Mouse (Mus musculus): ENCODE data around the gene Cytip. TPM values are rescaled to one million over a fixed set of nuclear protein-coding genes. Genes with fewer than 3 reads are reported as not detected.

Cytip gene
- polyA plus RNA-seq, 1 experiment from 2014 or later, result 1.6 TPM

DNA sequence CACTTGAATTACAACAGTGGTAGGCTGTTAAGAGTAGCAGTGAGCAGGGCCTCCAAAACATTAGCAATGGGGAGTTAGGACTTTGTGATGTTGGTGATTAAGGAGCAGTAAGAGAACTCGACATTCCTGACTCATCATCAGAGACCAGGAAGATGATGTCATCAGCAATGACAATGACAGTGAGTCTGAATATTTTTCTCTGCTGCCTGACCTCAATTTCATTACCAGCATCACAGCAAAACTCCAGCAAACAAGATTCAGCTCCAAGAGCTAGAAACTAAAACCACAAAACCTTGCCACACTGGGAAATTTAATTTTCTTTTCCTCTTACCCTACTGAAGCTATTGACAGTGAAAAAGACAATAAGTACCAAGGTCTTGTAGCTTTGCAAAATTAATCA is 14.6 kb downstream of the Cytip start:
- H3K9ac ChIP-seq, result no peak overlapping the region
- H3K9me3 ChIP-seq, result no peaks in the 10 kb centered on the region
- H3K27ac ChIP-seq, result no peak overlapping the region
- ATAC-seq (ENCODE audit: low FRiP score, low read depth), result no peak
- H3K4me2 ChIP-seq (replicated peaks), result no peak overlapping the region
- 64% methylated on average over 1 of the region's 1 CpGs for WGBS
- H3K36me3 ChIP-seq, result no peaks in the 10 kb centered on the region
- H3K27me3 ChIP-seq, result no peaks in the 10 kb centered on the region
- no peaks in the 10 kb centered on the region for H3K4me1 ChIP-seq
- H3K4me3 ChIP-seq, result no peak overlapping the region

DNA sequence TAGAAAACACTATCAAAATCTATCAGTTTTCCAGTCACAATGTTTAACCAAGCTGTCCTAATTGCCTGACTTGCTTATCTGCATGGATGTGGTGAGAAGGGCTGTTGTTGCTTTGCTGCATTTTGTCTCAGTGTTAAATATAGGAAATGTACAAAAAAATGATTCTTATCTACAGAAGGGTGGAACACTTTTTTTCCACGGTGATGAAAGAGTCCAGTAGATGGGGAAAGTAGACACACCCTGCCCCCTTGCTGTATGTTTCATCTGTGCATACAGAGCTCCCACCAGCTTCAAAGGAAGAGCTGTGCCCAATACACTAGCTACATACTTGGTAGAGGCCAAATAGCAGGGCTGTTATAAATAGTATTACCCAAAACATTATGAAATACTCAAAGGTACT is 16.3 kb downstream of the Cytip start:
- no peaks in the 10 kb centered on the region for H3K27me3 ChIP-seq
- H3K9me3 ChIP-seq, result no peaks in the 10 kb centered on the region
- no peak for ATAC-seq (ENCODE audit: low FRiP score, low read depth)
- H3K27ac ChIP-seq, result no peak overlapping the region
- WGBS, result 80% methylated on average over 1 of the region's 1 CpGs
- no peak overlapping the region for H3K4me2 ChIP-seq (replicated peaks)
- no peaks in the 10 kb centered on the region for H3K36me3 ChIP-seq
- H3K4me1 ChIP-seq, result no peaks in the 10 kb centered on the region
- no peak overlapping the region for H3K9ac ChIP-seq
- H3K4me3 ChIP-seq, result no peak overlapping the region

- 67% methylated on average over 8 of the region's 8 CpGs for WGBS
- no peak overlapping the region for H3K27ac ChIP-seq
- H3K9me3 ChIP-seq, result no peaks in the 10 kb centered on the region
- H3K9ac ChIP-seq, result no peak overlapping the region
- no peak overlapping the region for H3K4me2 ChIP-seq (replicated peaks)
- no peak overlapping the region for H3K4me3 ChIP-seq
- no peaks in the 10 kb centered on the region for H3K4me1 ChIP-seq
- no peaks in the 10 kb centered on the region for H3K36me3 ChIP-seq
- ATAC-seq (ENCODE audit: low FRiP score, low read depth), result no peak
- H3K27me3 ChIP-seq, result no peaks in the 10 kb centered on the region
These were observed 19.7 kb downstream of the Cytip start for GRCm38 (mm10) chr2:58175392-58176291.

- Histone ChIP-seq H3K4me3 (no peak overlapping the region), H3K4me1 (no peaks in the 10 kb centered on the region), H3K36me3 (no peaks in the 10 kb centered on the region), H3K4me2 (replicated peaks) (no peak overlapping the region), H3K27me3 (no peaks in the 10 kb centered on the region), H3K9ac (no peak overlapping the region), H3K9me3 (no peaks in the 10 kb centered on the region), H3K27ac (no peak overlapping the region)
- ATAC-seq (ENCODE audit: low FRiP score, low read depth), result no peak
- WGBS, result 71% methylated on average over 9 of the region's 9 CpGs
These were observed 20.7 kb downstream of the Cytip start for GRCm38 (mm10) chr2:58174476-58175286.

- H3K4me1 ChIP-seq, result no peaks in the 10 kb centered on the region
- 88% methylated on average over 3 of the region's 3 CpGs for WGBS
- H3K27ac ChIP-seq, result no peak overlapping the region
- ATAC-seq (ENCODE audit: low FRiP score, low read depth), result no peak
- no peak overlapping the region for H3K4me2 ChIP-seq (replicated peaks)
- H3K9ac ChIP-seq, result no peak overlapping the region
- H3K36me3 ChIP-seq, result no peaks in the 10 kb centered on the region
- no peaks in the 10 kb centered on the region for H3K9me3 ChIP-seq
- H3K27me3 ChIP-seq, result no peaks in the 10 kb centered on the region
- H3K4me3 ChIP-seq, result no peak overlapping the region
These were observed 22.4 kb downstream of the Cytip start for GRCm38 (mm10) chr2:58172963-58173362.

- Histone ChIP-seq H3K4me2 (replicated peaks) (no peak overlapping the region), H3K9me3 (no peaks in the 10 kb centered on the region), H3K4me1 (no peaks in the 10 kb centered on the region), H3K4me3 (no peak overlapping the region), H3K36me3 (no peaks in the 10 kb centered on the region), H3K9ac (no peak overlapping the region), H3K27ac (no peak overlapping the region), H3K27me3 (no peaks in the 10 kb centered on the region)
- WGBS, result 92% methylated on average over 2 of the region's 2 CpGs
- no peak for ATAC-seq (ENCODE audit: low FRiP score, low read depth)
These were observed 26.2 kb downstream of the Cytip start for GRCm38 (mm10) chr2:58169173-58169572.

GRCm38 (mm10) chr2:58167654-58168053 is 27.7 kb downstream of the Cytip start:
- no peak for ATAC-seq (ENCODE audit: low FRiP score, low read depth)
- Histone ChIP-seq H3K9ac (no peak overlapping the region), H3K27ac (no peak overlapping the region), H3K36me3 (no peaks in the 10 kb centered on the region), H3K4me3 (no peak overlapping the region), H3K4me2 (replicated peaks) (no peak overlapping the region), H3K4me1 (no peaks in the 10 kb centered on the region), H3K9me3 (no peaks in the 10 kb centered on the region), H3K27me3 (no peaks in the 10 kb centered on the region)
- 84% methylated on average over 3 of the region's 3 CpGs for WGBS

GRCm38 (mm10) chr2:58166764-58167163 is 28.6 kb downstream of the Cytip start:
- H3K27me3 ChIP-seq, result no peaks in the 10 kb centered on the region
- 73% methylated on average over 2 of the region's 2 CpGs for WGBS
- H3K4me2 ChIP-seq (replicated peaks), result no peak overlapping the region
- H3K9ac ChIP-seq, result no peak overlapping the region
- no peaks in the 10 kb centered on the region for H3K9me3 ChIP-seq
- H3K4me3 ChIP-seq, result no peak overlapping the region
- H3K27ac ChIP-seq, result no peak overlapping the region
- ATAC-seq (ENCODE audit: low FRiP score, low read depth), result no peak
- no peaks in the 10 kb centered on the region for H3K4me1 ChIP-seq
- no peaks in the 10 kb centered on the region for H3K36me3 ChIP-seq

- H3K27ac ChIP-seq, result no peak overlapping the region
- 53% methylated on average over 1 of the region's 1 CpGs for WGBS
- no peak for ATAC-seq (ENCODE audit: low FRiP score, low read depth)
- H3K4me3 ChIP-seq, result no peak overlapping the region
- no peaks in the 10 kb centered on the region for H3K9me3 ChIP-seq
- peaks cover 8% of the 10 kb centered on the region for H3K4me1 ChIP-seq
- H3K9ac ChIP-seq, result no peak overlapping the region
- H3K36me3 ChIP-seq, result no peaks in the 10 kb centered on the region
- H3K27me3 ChIP-seq, result no peaks in the 10 kb centered on the region
- H3K4me2 ChIP-seq (replicated peaks), result no peak overlapping the region
These were observed 31.7 kb downstream of the Cytip start for GRCm38 (mm10) chr2:58163457-58164181.

DNA sequence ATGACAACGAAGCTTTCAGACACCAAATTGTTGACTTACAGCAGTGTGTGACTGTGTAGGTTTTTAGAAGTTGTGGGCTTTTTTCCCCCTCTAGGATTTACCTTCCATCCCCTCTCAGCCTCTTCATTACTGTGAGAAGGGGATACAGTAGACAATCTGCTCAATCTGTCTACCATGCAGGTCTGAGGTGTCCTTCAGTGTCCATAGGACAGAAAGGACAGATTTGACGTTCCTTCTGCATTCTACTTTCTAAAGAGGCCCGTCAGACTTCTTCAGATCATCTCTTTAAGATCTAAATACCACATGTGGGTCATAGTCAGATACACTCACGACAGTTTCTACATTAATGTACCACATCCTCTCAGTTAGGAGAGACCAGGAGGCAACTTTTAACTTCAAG is 33.5 kb downstream of the Cytip start:
- Histone ChIP-seq H3K9me3 (no peaks in the 10 kb centered on the region), H3K9ac (no peak overlapping the region), H3K4me1 (peaks cover 8% of the 10 kb centered on the region), H3K36me3 (no peaks in the 10 kb centered on the region), H3K4me3 (no peak overlapping the region), H3K27ac (no peak overlapping the region), H3K4me2 (replicated peaks) (no peak overlapping the region), H3K27me3 (no peaks in the 10 kb centered on the region)
- ATAC-seq (ENCODE audit: low FRiP score, low read depth), result no peak
- WGBS, result 84% methylated on average over 4 of the region's 4 CpGs

GRCm38 (mm10) chr2:58160541-58161307 is 34.6 kb downstream of the Cytip start:
- 35% methylated on average over 21 of the region's 21 CpGs for WGBS
- Histone ChIP-seq H3K4me2 (replicated peaks) (peak overlapping the region; percentile 48), H3K27ac (no peak overlapping the region), H3K9ac (no peak overlapping the region), H3K9me3 (no peaks in the 10 kb centered on the region), H3K27me3 (no peaks in the 10 kb centered on the region), H3K4me1 (peaks cover 8% of the 10 kb centered on the region), H3K4me3 (peak overlapping the region; percentile 8; the same call in 1 of the 2 replicates), H3K36me3 (no peaks in the 10 kb centered on the region)
- ATAC-seq (ENCODE audit: low FRiP score, low read depth), result peak; percentile 77
